Mouse (Mus musculus): ENCODE data around the gene She. TPM values are rescaled to one million over a fixed set of nuclear protein-coding genes. Genes with fewer than 3 reads are reported as not detected.

She gene
- polyA plus RNA-seq, 1 experiment from 2014 or later: 11.2 TPM

- Histone ChIP-seq H3K9ac (replicated peaks; ENCODE audit: low read depth) (no peak overlapping the region), H3K4me1 (ENCODE audit: insufficient read depth, low read depth, low read length) (no peaks in the 10 kb centered on the region), H3K4me3 (ENCODE audit: low read depth, low read length) (no peak overlapping the region), H3K36me3 (ENCODE audit: insufficient read depth, low read length) (no peaks in the 10 kb centered on the region), H3K27ac (ENCODE audit: low read length) (0 out of 2 replicates have a peak overlapping the region, but pooled peaks have one; percentile 21), H3K27me3 (replicated peaks; ENCODE audit: insufficient read depth, low read length) (no peaks in the 10 kb centered on the region), H3K4me2 (replicated peaks; ENCODE audit: low read depth, low read length) (0 out of 2 replicates have a peak overlapping the region, but pooled peaks have one; percentile 9), H3K9me3 (ENCODE audit: low read length) (no peaks in the 10 kb centered on the region)
- WGBS: 24% methylated on average over 9 of the region's 9 CpGs
- peak; percentile 95 for TF ChIP-seq EP300 (IDR thresholded peaks at IDR 0.05)
- TF ChIP-seq CTCF (IDR thresholded peaks at IDR 0.05): peak; percentile 58
- ATAC-seq (peak; percentile 89), DNase-seq (ENCODE audit: low spot score) (peak; percentile 78)
These were observed 12.0 kb downstream of the She start for GRCm38 (mm10) chr3:89843148-89843547.

- Histone ChIP-seq H3K4me3 (ENCODE audit: low read depth, low read length) (no peak overlapping the region), H3K9me3 (ENCODE audit: low read length) (no peaks in the 10 kb centered on the region), H3K4me2 (replicated peaks; ENCODE audit: low read depth, low read length) (no peak overlapping the region), H3K36me3 (ENCODE audit: insufficient read depth, low read length) (no peaks in the 10 kb centered on the region), H3K27me3 (replicated peaks; ENCODE audit: insufficient read depth, low read length) (no peaks in the 10 kb centered on the region), H3K4me1 (ENCODE audit: insufficient read depth, low read depth, low read length) (no peaks in the 10 kb centered on the region), H3K9ac (replicated peaks; ENCODE audit: low read depth) (no peak overlapping the region), H3K27ac (ENCODE audit: low read length) (no peak overlapping the region)
- TF ChIP-seq CTCF (IDR thresholded peaks at IDR 0.05) (no peak), EP300 (IDR thresholded peaks at IDR 0.05) (no peak)
- DNase-seq (ENCODE audit: low spot score) (no peak), ATAC-seq (no peak)
- 75% methylated on average over 9 of the region's 9 CpGs for WGBS
These were observed 14.6 kb downstream of the She start for GRCm38 (mm10) chr3:89845814-89846213.

GRCm38 (mm10) chr3:89847126-89847525 is 16.0 kb downstream of the She start:
- no peak overlapping the region for H3K27ac ChIP-seq (ENCODE audit: low read length)
- WGBS: 81% methylated on average over 3 of the region's 3 CpGs

GRCm38 (mm10) chr3:89847596-89847995 is 16.4 kb downstream of the She start:
- TF ChIP-seq EP300 (IDR thresholded peaks at IDR 0.05) (peak; percentile 42; the same call in 1 of the 2 replicates), CTCF (IDR thresholded peaks at IDR 0.05) (no peak)
- H3K4me3 ChIP-seq (ENCODE audit: low read depth, low read length): no peak overlapping the region
- no peaks in the 10 kb centered on the region for H3K27me3 ChIP-seq (replicated peaks; ENCODE audit: insufficient read depth, low read length)
- WGBS: 50% methylated on average over 6 of the region's 6 CpGs
- ATAC-seq: peak; percentile 81
- no peaks in the 10 kb centered on the region for H3K4me1 ChIP-seq (ENCODE audit: insufficient read depth, low read depth, low read length)
- no peaks in the 10 kb centered on the region for H3K36me3 ChIP-seq (ENCODE audit: insufficient read depth, low read length)
- peak overlapping the region; percentile 39 for H3K27ac ChIP-seq (ENCODE audit: low read length)
- no peaks in the 10 kb centered on the region for H3K9me3 ChIP-seq (ENCODE audit: low read length)
- H3K9ac ChIP-seq (replicated peaks; ENCODE audit: low read depth): no peak overlapping the region
- no peak overlapping the region for H3K4me2 ChIP-seq (replicated peaks; ENCODE audit: low read depth, low read length)
- peak; percentile 66 for DNase-seq (ENCODE audit: low spot score)

More at GRCm38 (mm10) chr3:89847126-89847525, 16.0 kb downstream of the She start:
- TF ChIP-seq CTCF (IDR thresholded peaks at IDR 0.05): peak; percentile 34
- TF ChIP-seq EP300 (IDR thresholded peaks at IDR 0.05): no peak
- H3K4me2 ChIP-seq (replicated peaks; ENCODE audit: low read depth, low read length): no peak overlapping the region
- H3K4me1 ChIP-seq (ENCODE audit: insufficient read depth, low read depth, low read length): no peaks in the 10 kb centered on the region
- DNase-seq (ENCODE audit: low spot score): no peak
- H3K9ac ChIP-seq (replicated peaks; ENCODE audit: low read depth): no peak overlapping the region
- H3K36me3 ChIP-seq (ENCODE audit: insufficient read depth, low read length): no peaks in the 10 kb centered on the region
- no peaks in the 10 kb centered on the region for H3K9me3 ChIP-seq (ENCODE audit: low read length)
- no peaks in the 10 kb centered on the region for H3K27me3 ChIP-seq (replicated peaks; ENCODE audit: insufficient read depth, low read length)
- ATAC-seq: no peak
- H3K4me3 ChIP-seq (ENCODE audit: low read depth, low read length): no peak overlapping the region

- Histone ChIP-seq H3K27ac (ENCODE audit: low read length) (peak overlapping the region; percentile 39), H3K4me1 (ENCODE audit: insufficient read depth, low read depth, low read length) (no peaks in the 10 kb centered on the region), H3K36me3 (ENCODE audit: insufficient read depth, low read length) (no peaks in the 10 kb centered on the region), H3K4me2 (replicated peaks; ENCODE audit: low read depth, low read length) (no peak overlapping the region), H3K4me3 (ENCODE audit: low read depth, low read length) (no peak overlapping the region), H3K9ac (replicated peaks; ENCODE audit: low read depth) (no peak overlapping the region), H3K27me3 (replicated peaks; ENCODE audit: insufficient read depth, low read length) (no peaks in the 10 kb centered on the region), H3K9me3 (ENCODE audit: low read length) (no peaks in the 10 kb centered on the region)
- DNase-seq (ENCODE audit: low spot score) (peak; percentile 47), ATAC-seq (peak; percentile 63)
- peak; percentile 8; the same call in 1 of the 2 replicates for TF ChIP-seq EP300 (IDR thresholded peaks at IDR 0.05)
- TF ChIP-seq CTCF (IDR thresholded peaks at IDR 0.05): peak; percentile 19; the same call in 1 of the 2 replicates
- 67% methylated on average over 6 of the region's 6 CpGs for WGBS
These were observed 16.9 kb downstream of the She start for GRCm38 (mm10) chr3:89848083-89848482.

- peak; percentile 42 for TF ChIP-seq CTCF (IDR thresholded peaks at IDR 0.05)
- TF ChIP-seq EP300 (IDR thresholded peaks at IDR 0.05): peak; percentile 93
- Histone ChIP-seq H3K4me3 (ENCODE audit: low read depth, low read length) (no peak overlapping the region), H3K9me3 (ENCODE audit: low read length) (no peaks in the 10 kb centered on the region), H3K27me3 (replicated peaks; ENCODE audit: insufficient read depth, low read length) (no peaks in the 10 kb centered on the region), H3K27ac (ENCODE audit: low read length) (peak overlapping the region; percentile 75), H3K9ac (replicated peaks; ENCODE audit: low read depth) (no peak overlapping the region), H3K36me3 (ENCODE audit: insufficient read depth, low read length) (0 out of 2 replicates have a peak, but pooled peaks cover 5% of the 10 kb centered on the region), H3K4me2 (replicated peaks; ENCODE audit: low read depth, low read length) (no peak overlapping the region), H3K4me1 (ENCODE audit: insufficient read depth, low read depth, low read length) (no peaks in the 10 kb centered on the region)
- DNase-seq (ENCODE audit: low spot score) (peak; percentile 77), ATAC-seq (peak; percentile 89)
- 56% methylated on average over 5 of the region's 5 CpGs for WGBS
These were observed 22.6 kb downstream of the She start for GRCm38 (mm10) chr3:89853752-89854151.
